Mouse (Mus musculus): ENCODE results near the gene Ndfip2. TPM values are rescaled to one million over a fixed set of nuclear protein-coding genes. Genes with fewer than 3 reads are reported as not detected.

Ndfip2 gene
- polyA plus RNA-seq, 1 experiment = 81.6 TPM

DNA sequence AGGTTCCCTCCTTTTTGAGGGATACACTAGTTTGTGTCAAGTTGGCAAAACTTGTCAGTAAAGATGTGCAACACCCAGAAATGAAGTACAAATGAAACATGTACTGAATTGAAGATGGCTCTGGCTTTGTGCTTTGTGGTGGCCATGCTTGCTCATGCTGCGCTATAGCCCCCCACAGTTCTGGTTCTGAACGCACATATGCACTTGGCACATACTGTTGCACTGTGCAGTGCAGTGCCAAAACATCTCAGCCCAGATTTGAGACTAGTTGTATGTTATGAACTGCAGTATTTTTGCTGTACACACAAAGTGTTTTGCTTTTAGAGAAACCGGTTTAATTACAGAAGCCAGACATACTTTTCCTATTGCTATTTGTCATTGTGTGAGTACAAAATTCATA is 25.7 kb downstream of the Ndfip2 start:
- TF ChIP-seq CTCF (conservative IDR thresholded peaks at IDR 0.05; ENCODE audit: insufficient read depth, insufficient read length, low read depth, low read length) (no peak), POLR2A (IDR thresholded peaks at IDR 0.05; ENCODE audit: low read depth, low read length) (no peak)
- no peak for DNase-seq
- H3K4me3 ChIP-seq (ENCODE audit: insufficient read depth, low read depth, low read length) = no peak overlapping the region
- no peak overlapping the region for H3K27ac ChIP-seq (ENCODE audit: insufficient read depth, low read depth, low read length)
- 90% methylated on average over 3 of the region's 3 CpGs for WGBS
- no peaks in the 10 kb centered on the region for H3K36me3 ChIP-seq (ENCODE audit: control insufficient read depth, insufficient read depth, low read length)
- H3K4me1 ChIP-seq (ENCODE audit: control insufficient read depth, insufficient read depth, low read length) = no peaks in the 10 kb centered on the region; the same call in 1 of the 2 replicates
- no peaks in the 10 kb centered on the region for H3K27me3 ChIP-seq (replicated peaks; ENCODE audit: control insufficient read depth, insufficient read depth, low read length)

DNA sequence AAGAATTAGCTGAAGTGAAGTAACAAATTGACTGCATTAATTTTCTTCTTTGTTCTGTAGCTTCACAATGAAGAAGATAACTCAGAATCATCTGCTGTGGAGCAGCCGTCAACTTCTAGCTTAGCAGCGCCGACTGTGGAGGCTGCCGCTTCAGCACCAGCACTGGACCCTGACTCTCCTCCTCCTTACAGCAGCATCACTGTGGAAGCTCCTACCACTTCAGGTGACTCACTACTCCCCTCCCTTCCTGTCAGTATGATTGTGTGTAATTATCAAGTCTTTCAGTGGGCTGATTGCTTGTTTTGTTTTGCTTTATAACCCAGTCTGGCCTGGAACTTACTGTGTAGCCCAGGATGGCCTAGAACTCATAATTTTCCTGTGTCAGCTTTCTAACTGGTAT is 29.2 kb downstream of the Ndfip2 start:
- Histone ChIP-seq H3K4me3 (ENCODE audit: insufficient read depth, low read depth, low read length) (no peak overlapping the region), H3K27me3 (replicated peaks; ENCODE audit: control insufficient read depth, insufficient read depth, low read length) (no peaks in the 10 kb centered on the region), H3K36me3 (ENCODE audit: control insufficient read depth, insufficient read depth, low read length) (no peaks in the 10 kb centered on the region), H3K27ac (ENCODE audit: insufficient read depth, low read depth, low read length) (no peak overlapping the region), H3K4me1 (ENCODE audit: control insufficient read depth, insufficient read depth, low read length) (no peaks in the 10 kb centered on the region)
- no peak for DNase-seq
- WGBS = 90% methylated on average over 4 of the region's 4 CpGs
- TF ChIP-seq CTCF (conservative IDR thresholded peaks at IDR 0.05; ENCODE audit: insufficient read depth, insufficient read length, low read depth, low read length) = no peak

DNA sequence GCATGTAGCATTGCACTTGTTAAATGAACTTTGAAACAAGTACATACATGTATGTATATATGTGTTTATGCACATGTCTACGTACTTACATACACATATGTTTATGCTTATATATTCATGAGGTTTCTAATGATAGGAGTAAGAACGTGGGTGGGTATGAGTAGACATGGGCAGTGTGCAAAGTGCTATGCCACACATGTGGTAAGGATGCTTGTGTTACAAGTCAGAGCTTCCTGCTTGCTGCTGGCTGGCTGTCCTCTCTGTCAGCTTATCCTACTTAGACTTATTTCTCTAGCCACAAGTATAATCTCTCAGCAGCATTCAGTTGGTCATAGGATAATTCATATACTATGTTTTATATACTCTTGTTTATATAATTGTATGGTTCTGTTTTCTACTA is 29.6 kb downstream of the Ndfip2 start:
- H3K4me1 ChIP-seq (ENCODE audit: control insufficient read depth, insufficient read depth, low read length) = no peaks in the 10 kb centered on the region
- DNase-seq = no peak
- WGBS = 94% methylated on average over 2 of the region's 2 CpGs
- H3K27ac ChIP-seq (ENCODE audit: insufficient read depth, low read depth, low read length) = no peak overlapping the region
- H3K36me3 ChIP-seq (ENCODE audit: control insufficient read depth, insufficient read depth, low read length) = no peaks in the 10 kb centered on the region; the same call in 1 of the 2 replicates
- TF ChIP-seq POLR2A (IDR thresholded peaks at IDR 0.05; ENCODE audit: low read depth, low read length) (no peak), CTCF (conservative IDR thresholded peaks at IDR 0.05; ENCODE audit: insufficient read depth, insufficient read length, low read depth, low read length) (no peak)
- H3K27me3 ChIP-seq (replicated peaks; ENCODE audit: control insufficient read depth, insufficient read depth, low read length) = no peaks in the 10 kb centered on the region
- no peak overlapping the region for H3K4me3 ChIP-seq (ENCODE audit: insufficient read depth, low read depth, low read length)

DNA sequence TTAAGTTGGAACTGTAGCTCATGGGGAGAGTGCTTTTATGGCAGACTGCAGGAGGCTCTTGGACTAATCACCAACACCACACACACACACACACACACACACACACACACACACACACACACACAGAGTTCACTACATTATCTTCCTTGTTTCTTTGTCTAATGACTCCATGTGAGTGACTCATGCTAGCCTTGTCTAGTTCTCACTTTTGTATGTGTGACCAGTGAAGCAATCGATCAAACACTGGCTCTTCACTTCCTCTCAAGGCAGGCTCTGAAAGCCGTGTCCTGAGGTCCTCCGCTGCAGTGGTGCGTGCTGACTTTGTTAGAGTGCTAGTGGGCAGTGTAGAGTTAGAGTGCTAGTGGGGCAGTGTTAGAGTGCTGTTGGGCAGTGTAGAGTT is 30.2 kb downstream of the Ndfip2 start:
- Histone ChIP-seq H3K27ac (ENCODE audit: insufficient read depth, low read depth, low read length) (no peak overlapping the region), H3K27me3 (replicated peaks; ENCODE audit: control insufficient read depth, insufficient read depth, low read length) (no peaks in the 10 kb centered on the region), H3K36me3 (ENCODE audit: control insufficient read depth, insufficient read depth, low read length) (no peaks in the 10 kb centered on the region; the same call in 1 of the 2 replicates), H3K4me1 (ENCODE audit: control insufficient read depth, insufficient read depth, low read length) (no peaks in the 10 kb centered on the region), H3K4me3 (ENCODE audit: insufficient read depth, low read depth, low read length) (no peak overlapping the region)
- no peak for DNase-seq
- 85% methylated on average over 4 of the region's 4 CpGs for WGBS
- TF ChIP-seq CTCF (conservative IDR thresholded peaks at IDR 0.05; ENCODE audit: insufficient read depth, insufficient read length, low read depth, low read length) = no peak
- no peak for TF ChIP-seq POLR2A (IDR thresholded peaks at IDR 0.05; ENCODE audit: low read depth, low read length)

DNA sequence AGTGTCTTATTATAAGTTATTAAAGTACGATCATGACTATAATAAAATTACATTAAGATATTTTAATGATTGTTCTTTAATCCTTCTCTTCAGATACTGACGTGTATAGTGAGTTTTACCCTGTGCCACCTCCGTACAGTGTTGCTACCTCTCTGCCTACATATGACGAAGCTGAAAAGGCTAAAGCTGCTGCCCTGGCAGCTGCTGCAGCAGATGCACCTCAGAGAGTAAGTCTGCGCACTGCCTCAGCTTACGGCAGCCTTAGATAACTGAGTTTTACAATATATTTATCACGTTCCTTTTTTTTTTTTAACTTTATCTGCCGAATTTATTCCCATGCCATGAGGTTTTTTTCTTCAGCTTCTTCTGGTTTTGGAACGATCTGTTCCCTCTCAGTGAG is 33.8 kb downstream of the Ndfip2 start:
- H3K4me3 ChIP-seq (ENCODE audit: insufficient read depth, low read depth, low read length) = no peak overlapping the region
- H3K4me1 ChIP-seq (ENCODE audit: control insufficient read depth, insufficient read depth, low read length) = no peaks in the 10 kb centered on the region
- H3K36me3 ChIP-seq (ENCODE audit: control insufficient read depth, insufficient read depth, low read length) = no peaks in the 10 kb centered on the region; the same call in none of the 2 replicates
- no peak for TF ChIP-seq CTCF (conservative IDR thresholded peaks at IDR 0.05; ENCODE audit: insufficient read depth, insufficient read length, low read depth, low read length)
- TF ChIP-seq POLR2A (IDR thresholded peaks at IDR 0.05; ENCODE audit: low read depth, low read length) = no peak
- 91% methylated on average over 9 of the region's 9 CpGs for WGBS
- H3K27ac ChIP-seq (ENCODE audit: insufficient read depth, low read depth, low read length) = no peak overlapping the region
- H3K27me3 ChIP-seq (replicated peaks; ENCODE audit: control insufficient read depth, insufficient read depth, low read length) = no peaks in the 10 kb centered on the region
- DNase-seq = no peak

DNA sequence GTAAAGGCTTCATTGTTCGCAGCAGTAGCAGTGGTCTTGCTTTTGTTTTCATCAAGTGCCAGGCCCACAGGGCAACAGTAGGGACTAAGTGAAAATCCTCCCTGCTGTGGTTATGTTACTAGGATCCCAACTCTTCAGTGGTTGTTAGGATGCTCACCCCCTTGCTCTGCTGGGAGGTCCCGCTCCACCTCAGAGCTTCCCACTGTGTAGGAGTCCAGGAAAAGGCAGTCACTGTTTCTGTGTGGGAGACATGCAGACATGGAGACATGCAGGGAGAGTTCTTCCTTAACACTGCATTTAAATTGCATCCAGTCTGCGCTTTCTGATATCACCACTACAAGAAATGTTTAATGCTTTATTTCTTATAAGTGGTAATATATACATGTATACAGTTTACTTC is 35.4 kb downstream of the Ndfip2 start:
- Histone ChIP-seq H3K4me1 (ENCODE audit: control insufficient read depth, insufficient read depth, low read length) (no peaks in the 10 kb centered on the region), H3K4me3 (ENCODE audit: insufficient read depth, low read depth, low read length) (no peak overlapping the region), H3K36me3 (ENCODE audit: control insufficient read depth, insufficient read depth, low read length) (no peaks in the 10 kb centered on the region; the same call in none of the 2 replicates), H3K27me3 (replicated peaks; ENCODE audit: control insufficient read depth, insufficient read depth, low read length) (no peaks in the 10 kb centered on the region), H3K27ac (ENCODE audit: insufficient read depth, low read depth, low read length) (no peak overlapping the region)
- TF ChIP-seq CTCF (conservative IDR thresholded peaks at IDR 0.05; ENCODE audit: insufficient read depth, insufficient read length, low read depth, low read length) (no peak), POLR2A (IDR thresholded peaks at IDR 0.05; ENCODE audit: low read depth, low read length) (no peak)
- WGBS = 85% methylated on average over 3 of the region's 3 CpGs
- DNase-seq = no peak

DNA sequence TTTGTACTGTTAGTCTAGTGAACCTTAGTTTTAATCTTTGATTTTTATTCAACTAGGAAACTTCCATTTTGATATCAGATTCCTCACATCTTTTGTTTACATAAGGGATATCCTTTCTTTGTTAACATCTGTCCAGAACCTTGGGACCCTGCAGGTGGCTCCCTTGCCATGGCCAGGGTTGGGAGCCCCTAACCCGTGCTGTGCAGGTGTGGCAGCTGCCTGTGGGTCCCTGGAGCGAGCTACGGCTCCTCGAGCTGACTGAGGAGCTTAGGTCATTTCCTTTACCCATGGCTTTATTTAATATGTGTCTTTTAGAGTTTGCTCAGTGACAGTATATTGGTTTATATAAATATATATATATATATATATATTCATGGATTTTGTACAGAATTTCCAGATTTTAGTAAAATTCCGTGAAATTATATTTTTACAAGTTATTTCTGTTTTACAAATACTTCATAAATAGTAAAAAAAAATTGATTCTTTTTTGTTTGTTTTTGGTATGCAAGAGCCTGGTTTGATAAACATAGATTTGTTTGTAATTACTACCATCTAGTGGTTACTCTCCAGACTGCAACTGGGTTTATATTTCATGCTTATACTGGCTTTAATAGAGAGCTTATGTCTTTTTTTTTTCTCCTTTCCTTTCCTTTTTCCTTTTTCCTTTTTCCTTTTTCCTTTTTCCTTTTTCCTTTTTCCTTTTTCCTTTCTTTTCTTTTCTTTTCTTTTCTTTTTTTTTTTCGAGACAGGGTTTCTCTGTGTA is 37.6 kb downstream of the Ndfip2 start:
- 49% methylated on average over 6 of the region's 6 CpGs for WGBS
- Histone ChIP-seq H3K27me3 (replicated peaks; ENCODE audit: control insufficient read depth, insufficient read depth, low read length) (no peaks in the 10 kb centered on the region), H3K36me3 (ENCODE audit: control insufficient read depth, insufficient read depth, low read length) (no peaks in the 10 kb centered on the region; the same call in none of the 2 replicates), H3K4me3 (ENCODE audit: insufficient read depth, low read depth, low read length) (no peak overlapping the region), H3K4me1 (ENCODE audit: control insufficient read depth, insufficient read depth, low read length) (no peaks in the 10 kb centered on the region), H3K27ac (ENCODE audit: insufficient read depth, low read depth, low read length) (no peak overlapping the region)
- TF ChIP-seq POLR2A (IDR thresholded peaks at IDR 0.05; ENCODE audit: low read depth, low read length) = no peak
- 0 out of 2 replicates have a peak, but pooled peaks have one; percentile 6 for TF ChIP-seq CTCF (conservative IDR thresholded peaks at IDR 0.05; ENCODE audit: insufficient read depth, insufficient read length, low read depth, low read length)
- peak; percentile 71 for DNase-seq
